Mouse (Mus musculus) cerebellum, adult 2 months (tissue): ENCODE results near the gene Slc18a2.

Experiments
- CTCF ChIP-seq: fragments of 200-500 bp; IDR thresholded peaks from 2 replicates; pipeline ENCODE4 v1.5.1; 2011; ENCODE audit warnings: low read depth, mild to moderate bottlenecking, control low read depth, low read length, moderate library complexity, borderline replicate concordance; ENCODE audit not compliant: insufficient read depth
- POLR2A ChIP-seq: fragments of 200-500 bp; IDR thresholded peaks from 2 replicates; pipeline ENCODE4 v1.6.1; 2011; ENCODE audit warnings: low read length, control low read depth, borderline replicate concordance; ENCODE audit not compliant: insufficient read depth

DNA sequence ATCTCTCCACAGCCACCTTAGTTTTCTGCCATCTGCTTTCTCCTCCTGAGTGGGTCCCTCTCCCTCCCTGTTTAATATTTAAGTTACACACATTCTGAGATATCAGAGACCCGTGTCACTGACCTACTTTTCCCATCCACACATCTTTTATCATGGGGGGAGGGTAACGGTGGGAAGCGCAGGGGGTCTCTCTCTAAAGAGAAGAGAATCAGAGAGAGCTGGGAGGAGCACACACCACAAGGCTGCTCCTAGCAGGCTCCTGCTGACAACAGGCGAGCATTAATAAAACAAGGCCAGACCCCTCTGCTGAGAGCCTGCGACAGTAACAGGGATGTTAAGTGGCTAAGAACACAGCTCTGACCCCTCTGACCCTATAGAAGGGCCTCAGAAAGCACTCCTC lies 1.1 kb upstream of the Slc18a2 start:
- TF ChIP-seq CTCF, result no peak
- TF ChIP-seq POLR2A, result no peak
